Mouse (Mus musculus) R1 (cell line): ENCODE measurements at regions not wholly inside any gene's neighbourhood (a gene's known extent, or its start where the extent isn't known, plus 50 kb on each side); places are given as distances from the start of the nearest gene placed in this dataset.

ENCODE experiments used
- DNase-seq: peaks from one replicate; pipeline ENCODE4 v3.0.0-alpha.2; 2018; ENCODE audit warnings: low read depth, low spot score

DNA sequence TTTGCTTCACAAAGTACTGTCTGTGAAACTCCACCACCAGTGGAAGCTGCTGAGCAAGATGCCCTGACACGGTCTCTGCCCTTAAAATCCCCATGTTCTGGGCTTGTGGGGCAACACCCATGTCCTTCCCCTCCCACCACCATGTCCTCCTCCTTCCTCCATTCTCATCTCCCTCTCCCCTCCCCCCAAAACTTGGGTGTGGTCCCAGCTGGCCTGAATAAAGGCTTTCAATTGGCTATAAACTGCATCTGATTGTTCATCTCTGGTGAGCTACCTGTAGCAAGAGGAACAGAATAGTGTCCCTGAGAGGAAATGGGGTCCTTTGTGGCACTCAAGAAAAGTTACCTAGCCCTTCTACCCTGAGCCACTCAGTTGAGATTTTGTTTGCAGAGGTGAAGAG lies 91.8 kb downstream of the Slc16a9 start:
- peak; percentile 40 for DNase-seq

DNA sequence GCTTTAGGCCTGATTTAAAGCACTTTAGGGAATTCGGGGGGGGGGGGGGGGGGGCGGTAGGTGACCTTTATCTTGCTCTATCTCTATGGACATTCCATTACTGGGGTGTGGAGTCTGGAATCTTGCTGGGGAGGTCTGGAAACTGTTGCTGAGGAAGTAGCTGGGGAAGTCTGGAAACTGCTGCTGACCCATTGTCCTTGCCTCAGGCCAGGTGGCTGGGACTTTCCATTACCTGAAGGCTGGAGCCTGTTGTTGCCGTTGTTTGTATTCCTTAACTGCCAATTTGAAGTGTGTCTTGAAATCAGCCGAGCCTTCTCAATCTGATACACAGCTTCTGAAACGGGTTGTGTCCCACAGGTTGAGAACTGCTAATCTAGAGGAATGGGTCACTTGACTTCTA lies 80.9 kb upstream of the Fam13c start:
- DNase-seq: peak; percentile 95

- peak; percentile 87 for DNase-seq
These were observed 80.4 kb upstream of the Fam13c start for GRCm38 (mm10) chr10:70359834-70360233.

DNA sequence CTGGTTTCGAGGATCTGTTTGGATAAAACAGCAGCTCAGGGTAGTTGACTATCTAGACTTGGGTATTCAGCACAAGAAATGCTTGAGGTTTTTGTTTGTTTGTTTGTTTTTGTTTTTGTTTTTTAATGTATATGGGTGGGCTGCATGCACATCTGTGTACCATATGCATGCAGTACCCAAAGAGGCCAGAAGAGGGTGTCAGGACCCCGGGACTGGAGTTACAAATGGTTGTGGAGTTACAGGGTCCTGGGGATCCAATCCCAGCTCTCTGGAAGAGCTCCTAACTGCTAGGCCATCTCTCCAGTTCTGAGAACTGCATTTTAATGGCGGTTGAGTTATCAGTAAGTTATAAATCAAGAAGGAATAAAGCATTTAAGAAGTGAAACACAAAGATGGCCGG lies 77.2 kb upstream of the Fam13c start:
- peak; percentile 73 for DNase-seq

DNA sequence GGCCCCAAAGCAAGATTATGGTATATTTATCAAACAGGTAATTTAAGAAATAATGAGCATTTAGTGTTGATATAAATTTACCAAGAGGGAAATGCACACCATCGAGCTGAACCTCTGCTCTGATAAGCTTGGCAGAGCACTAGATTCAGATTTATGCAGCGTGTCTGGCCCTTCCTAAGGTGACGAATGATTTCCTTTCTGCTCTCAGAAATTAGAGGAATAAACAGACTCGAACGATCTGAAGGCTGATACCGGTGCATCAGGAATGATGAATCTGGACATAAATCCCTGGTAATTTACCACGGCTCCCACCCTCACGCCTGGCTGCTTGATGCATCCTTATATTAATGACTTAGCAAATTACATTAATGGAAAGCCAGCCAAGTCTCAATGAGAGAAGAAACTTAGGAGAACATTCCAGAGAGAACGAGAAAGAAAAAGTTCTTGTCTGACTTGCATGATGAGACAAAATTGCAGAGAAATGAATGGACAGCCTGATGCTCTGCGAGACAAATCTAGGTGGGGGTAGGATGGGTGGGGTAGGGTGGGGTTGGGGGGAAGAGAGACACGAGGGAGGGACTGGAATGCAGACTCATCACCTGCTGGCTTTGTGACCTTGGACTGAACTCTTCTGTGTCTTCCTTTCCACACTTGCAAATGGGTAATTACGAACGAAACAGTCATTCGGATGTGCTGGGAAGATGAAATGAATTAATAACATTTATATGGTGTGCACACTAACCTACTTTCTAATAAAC lies 75.9 kb upstream of the Fam13c start:
- peak; percentile 95 for DNase-seq

- peak; percentile 85 for DNase-seq
These were observed 75.3 kb upstream of the Fam13c start for GRCm38 (mm10) chr10:70364976-70365345.

- DNase-seq: peak; percentile 36
These were observed 74.8 kb upstream of the Fam13c start for GRCm38 (mm10) chr10:70365504-70365903.

DNA sequence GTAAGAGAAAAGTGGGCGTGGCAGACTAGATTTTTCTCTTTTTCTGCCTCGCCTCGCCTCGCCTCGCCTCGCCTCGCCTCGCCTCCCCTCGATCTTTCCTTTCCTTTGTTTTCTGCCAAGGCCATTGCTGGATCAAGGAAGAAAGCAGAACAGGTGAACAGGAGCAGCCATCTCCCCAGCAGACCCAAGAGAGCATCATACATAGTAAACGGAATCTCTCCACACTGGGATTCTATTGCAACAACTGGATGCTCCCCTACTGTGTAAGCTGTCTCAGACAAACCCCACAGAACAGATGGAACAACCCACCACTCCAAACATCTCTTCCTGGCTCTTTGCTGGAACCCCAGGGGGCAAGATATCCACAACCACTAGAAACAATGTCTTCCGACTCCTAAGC lies 72.4 kb upstream of the Fam13c start:
- peak; percentile 97 for DNase-seq

GRCm38 (mm10) chr10:70368685-70369084 lies 71.6 kb upstream of the Fam13c start:
- DNase-seq: peak; percentile 82

GRCm38 (mm10) chr10:70372411-70373136 lies 67.7 kb upstream of the Fam13c start:
- DNase-seq: no peak

DNA sequence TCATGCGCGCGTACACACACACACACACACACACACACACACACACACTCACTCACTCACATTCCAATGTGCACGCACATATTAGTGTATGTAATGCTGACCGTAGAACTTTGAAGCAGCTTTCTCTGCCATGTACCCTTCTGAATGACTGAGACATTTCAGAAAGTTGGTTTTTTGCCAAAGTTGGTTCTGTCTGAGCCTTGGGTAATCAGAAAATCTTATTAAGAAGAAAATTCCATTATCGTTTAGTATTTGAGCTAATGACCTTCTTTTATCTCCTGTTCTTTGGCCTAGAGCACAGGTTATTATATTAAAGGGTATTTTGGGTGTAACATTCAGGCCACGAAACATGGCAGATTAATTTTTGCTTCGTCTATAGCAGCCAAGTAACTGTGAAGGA lies 67.1 kb upstream of the Fam13c start:
- DNase-seq: no peak

DNA sequence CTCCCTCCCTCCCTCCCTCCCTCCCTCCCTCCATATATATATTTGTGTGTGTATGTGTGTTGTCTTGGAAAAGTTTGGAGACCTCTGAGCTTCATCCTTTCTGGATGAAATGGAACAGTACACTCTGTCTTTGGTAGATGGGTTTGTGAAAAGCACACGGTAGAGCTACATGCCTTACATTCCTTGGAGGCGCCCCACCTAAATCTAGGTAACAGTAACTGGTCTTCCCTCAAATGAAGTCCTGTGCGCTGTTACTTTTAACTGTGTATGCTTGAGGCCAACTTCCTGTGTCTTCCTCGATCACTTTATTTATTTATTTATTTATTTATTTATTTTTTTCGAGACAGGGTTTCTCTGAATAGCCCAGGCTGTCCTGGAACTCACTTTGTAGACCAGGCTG lies 66.4 kb upstream of the Fam13c start:
- peak; percentile 85 for DNase-seq

DNA sequence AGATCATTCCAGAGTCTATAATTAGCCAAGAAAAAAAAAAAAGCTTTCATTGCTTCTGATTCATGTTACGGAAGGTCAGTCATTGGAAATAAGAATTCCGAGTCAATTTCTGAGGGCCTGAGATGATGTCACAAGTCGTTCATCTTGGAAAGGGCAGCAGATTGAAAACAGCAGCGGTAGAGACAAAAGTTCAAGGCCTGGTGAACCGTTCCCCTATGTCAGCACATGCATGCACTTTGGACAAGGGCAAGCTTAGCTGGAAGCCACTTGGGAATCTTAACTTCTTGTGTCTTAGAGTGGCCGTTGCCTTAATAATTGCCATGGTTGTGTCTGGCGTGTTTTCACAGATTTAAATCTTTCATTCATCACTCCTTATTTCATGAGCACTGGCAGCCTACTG lies 65.6 kb upstream of the Fam13c start:
- no peak for DNase-seq

GRCm38 (mm10) chr10:70380041-70380651 lies 60.1 kb upstream of the Fam13c start:
- peak; percentile 73 for DNase-seq

DNA sequence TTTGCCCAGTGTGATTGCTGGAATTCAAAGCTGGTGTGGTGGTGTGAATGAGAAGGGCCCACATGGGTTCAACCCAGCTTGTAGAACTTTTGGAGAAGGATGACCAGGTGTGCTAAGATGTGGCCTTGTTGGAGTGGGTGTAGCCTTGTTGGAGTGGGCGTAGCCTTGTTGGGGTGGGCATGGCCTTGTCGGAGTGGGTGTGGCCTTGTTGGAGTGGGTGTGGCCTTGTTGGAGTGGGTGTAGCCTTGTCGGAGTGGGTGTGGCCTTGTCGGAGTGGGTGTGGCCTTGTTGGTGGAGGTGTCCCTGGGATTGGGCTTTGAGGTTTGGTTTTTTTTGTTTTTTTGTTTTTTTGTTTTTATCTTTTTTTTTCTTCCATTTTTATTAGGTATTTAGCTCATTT lies 55.6 kb upstream of the Fam13c start:
- DNase-seq: peak; percentile 76

DNA sequence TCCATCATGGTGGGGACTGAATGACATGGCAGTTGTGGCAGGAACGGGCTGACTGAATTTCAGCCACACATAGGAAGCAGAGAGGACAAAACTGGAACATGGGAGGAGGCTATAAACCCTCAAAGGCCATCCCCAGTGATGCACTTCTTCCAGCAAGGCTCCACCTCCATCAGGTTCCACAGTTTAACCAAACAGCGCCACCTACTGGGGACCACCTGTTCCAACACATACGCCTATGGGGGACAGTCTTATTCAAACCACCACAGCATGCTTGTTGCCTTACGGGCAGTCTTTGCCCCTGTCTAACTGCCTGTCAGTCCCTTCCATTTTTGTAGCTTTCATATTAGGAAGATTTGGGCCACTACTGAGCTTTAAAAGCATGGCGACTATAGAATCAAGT lies 52.6 kb upstream of the Fam13c start:
- peak; percentile 70 for DNase-seq
